Mouse (Mus musculus): ENCODE data around the gene Arhgap17.

- TF ChIP-seq GATA1 (IDR thresholded peaks at IDR 0.05; ENCODE audit: borderline replicate concordance, low read length), result no peak
- no peak for TF ChIP-seq FLI1 (IDR thresholded peaks at IDR 0.05; ENCODE audit: low read length)
These were observed 24.6 kb upstream of the Arhgap17 start for GRCm38 (mm10) chr7:123394271-123394670.

All from megakaryocyte, embryonic 14.5 days (primary cell).